Mouse (Mus musculus) liver, embryonic 14.5 days (tissue): ENCODE results near the gene Edc4. TPM values are rescaled to one million over a fixed set of nuclear protein-coding genes. Genes with fewer than 3 reads are reported as not detected.

Experiments used
- ATAC-seq: fragments of 200-750 bp; cut with Nextera tagmentation; 2 replicates; pipeline ENCODE4 v1.8.0; 2017; ENCODE audit warnings: moderate number of reproducible peaks, mild to moderate bottlenecking, moderate library complexity; ENCODE audit not compliant: insufficient read depth
- DNase-seq, 3 experiments: peaks; one replicate each; pipeline ENCODE4 v3.0.0-alpha.2; 2012 to 2013; ENCODE audit warnings: low read depth in 3 of 3, low spot score in 3 of 3
- H3K27ac ChIP-seq: fragments of 300-500 bp; sonication (generic); 2 replicates; pipeline ENCODE4 v1.5.1; 2014; ENCODE audit warnings: moderate library complexity, mild to moderate bottlenecking, control low read depth, inconsistent platforms
- H3K27me3 ChIP-seq: fragments of 300-500 bp; sonication (generic); 2 replicates; pipeline ENCODE4 v1.6.1; 2014; ENCODE audit warnings: mild to moderate bottlenecking, low read length, moderate library complexity; ENCODE audit not compliant: control insufficient read depth, insufficient read depth
- H3K36me3 ChIP-seq: fragments of 300-500 bp; sonication (generic); replicated peaks from 2 replicates; pipeline ENCODE4 v1.6.1; 2014; ENCODE audit warnings: low read depth; ENCODE audit not compliant: control insufficient read depth, insufficient read depth
- H3K4me1 ChIP-seq, 2 experiments: fragments of 200-500 bp in 1 of 2; fragments of 300-500 bp in 1 of 2; sonication (generic) in 1 of 2; replicated peaks; 2 replicates each; pipeline ENCODE4 v1.6.1; 2012 to 2014; ENCODE audit warnings: antibody characterized with exemption in 1 of 2, inconsistent platforms in 1 of 2, low read length in 1 of 2; ENCODE audit not compliant: control insufficient read depth in 2 of 2, insufficient read depth in 2 of 2
- H3K4me2 ChIP-seq: fragments of 300-500 bp; sonication (generic); 2 replicates; pipeline ENCODE4 v1.6.1; 2014; ENCODE audit warnings: low read depth, mild to moderate bottlenecking, control low read depth, moderate library complexity
- H3K4me3 ChIP-seq, 2 experiments: fragments of 200-500 bp in 1 of 2; fragments of 300-500 bp in 1 of 2; sonication (generic) in 1 of 2; 2 replicates each; pipeline ENCODE4 v1.5.1; 2012 to 2014; ENCODE audit warnings: low read depth in 2 of 2, low read length in 2 of 2, mild to moderate bottlenecking in 2 of 2, control low read depth in 1 of 2, inconsistent platforms in 1 of 2, moderate library complexity in 1 of 2; ENCODE audit not compliant: insufficient read depth in 1 of 2
- H3K9ac ChIP-seq: fragments of 300-500 bp; sonication (generic); replicated peaks from 2 replicates; pipeline ENCODE4 v1.6.1; 2014; ENCODE audit warnings: mild to moderate bottlenecking, control low read depth, moderate library complexity
- H3K9me3 ChIP-seq: fragments of 300-500 bp; sonication (generic); 2 replicates; pipeline ENCODE4 v1.6.1; 2016; ENCODE audit warnings: low read length, mixed read lengths; ENCODE audit not compliant: control insufficient read depth
- CTCF ChIP-seq: IDR thresholded peaks from 2 replicates; pipeline ENCODE4 v1.5.1; 2016; ENCODE audit warnings: antibody characterized with exemption, low read depth, control low read depth
- EP300 ChIP-seq: IDR thresholded peaks from 2 replicates; pipeline ENCODE4 v1.6.1; 2016; ENCODE audit warnings: antibody characterized with exemption, low read depth
- WGBS: fragments of 180-500 bp; shearing (Covaris S2); extraction: QIAGEN DNeasy Blood & Tissue Kit; methylation state at CpG from one replicate; pipeline ENCODE4 v1.1.7; 2014; ENCODE audit not compliant: insufficient replicate concordance; 5-methylcytosine and 5-hydroxymethylcytosine counted together
- polyA plus RNA-seq, 2 experiments: library from polyadenylated mRNA; depleted of rRNA in 1 of 2; stranded (reverse) in 1 of 2; unstranded in 1 of 2; fragments of >200 nt; fragmentation: Nextera tagmentation in 1 of 2; extraction: Ambion mirVana in 1 of 2; gene quantifications; 2 replicates each; pipeline versions ENCODE4 v1.2.1 to v1.2.3; 2012 to 2014

Edc4 gene
- polyA plus RNA-seq, 2 experiments: 9.9 to 17.5 TPM

GRCm38 (mm10) chr8:105937496-105938305 is 57.0 kb downstream of the Edc4 start:
- H3K9ac ChIP-seq: peak overlapping the region; percentile 86
- under 1% methylated on average over 33 of the region's 33 CpGs for WGBS
- peaks cover 16 to 26% of the 10 kb centered on the region in 2 experiments for H3K4me1 ChIP-seq
- peak overlapping the region; percentile 68 for H3K27ac ChIP-seq
- peak overlapping the region; percentile 92 for H3K4me2 ChIP-seq
- DNase-seq (peak in 1 of 3 experiments; percentile 31), ATAC-seq (peak; percentile 18; the same call in 1 of the 2 replicates)
- no peak for TF ChIP-seq CTCF
- no peak for TF ChIP-seq EP300
- H3K4me3 ChIP-seq: peak overlapping the region; percentile 80 to 84
- no peaks in the 10 kb centered on the region for H3K36me3 ChIP-seq
- no peaks in the 10 kb centered on the region for H3K27me3 ChIP-seq
- H3K9me3 ChIP-seq: no peaks in the 10 kb centered on the region

DNA sequence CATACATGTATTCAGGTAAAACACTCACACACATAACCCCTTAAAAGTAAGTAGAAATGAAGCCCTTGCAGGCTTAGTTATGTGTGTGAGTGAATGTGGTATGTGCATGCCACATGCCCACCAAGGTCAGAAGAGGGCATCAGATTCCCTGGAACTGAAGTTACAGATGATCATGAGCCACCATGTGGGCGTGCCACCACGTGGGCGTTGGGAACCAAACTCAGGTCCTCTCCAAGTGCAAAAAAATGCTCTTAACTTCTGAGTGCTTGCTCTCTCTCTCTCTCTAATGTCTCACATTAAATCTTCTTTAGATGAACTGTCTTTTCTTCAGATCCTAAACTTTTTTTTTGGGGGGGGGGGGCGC is 57.6 kb downstream of the Edc4 start, which contains the start of gene Psmb10:
Gene Psmb10, minus strand, starts transcription at position 139 of the 364 bp plus-strand sequence.
- TF ChIP-seq EP300 (no peak), CTCF (0 out of 2 replicates have a peak, but pooled peaks have one; percentile 7)
- DNase-seq: peak in 1 of 3 experiments; percentile 41
- WGBS: 3% methylated on average over 4 of the region's 4 CpGs
- Histone ChIP-seq H3K36me3 (no peaks in the 10 kb centered on the region), H3K27ac (peak within 1 kb of the TSS; percentile 68), H3K4me3 (peak within 1 kb of the TSS; percentile 80 to 84), H3K9me3 (no peaks in the 10 kb centered on the region), H3K4me1 (peaks cover 16 to 26% of the 10 kb centered on the region in 2 experiments), H3K27me3 (no peaks in the 10 kb centered on the region), H3K4me2 (peak within 1 kb of the TSS; percentile 92), H3K9ac (peak within 1 kb of the TSS; percentile 86)
- ATAC-seq: no peak

- TF ChIP-seq EP300 (no peak), CTCF (no peak)
- WGBS: 85% methylated on average over 11 of the region's 11 CpGs
- Histone ChIP-seq H3K27ac (no peak overlapping the region), H3K36me3 (peaks cover 14% of the 10 kb centered on the region; the same call in 1 of the 2 replicates), H3K27me3 (no peaks in the 10 kb centered on the region), H3K4me3 (peak overlapping the region; percentile 41 to 52), H3K9ac (no peak overlapping the region), H3K4me1 (peaks cover 5 to 7% of the 10 kb centered on the region in 2 experiments), H3K9me3 (no peaks in the 10 kb centered on the region), H3K4me2 (peak overlapping the region; percentile 43)
- ATAC-seq: no peak
- DNase-seq: no peak
These were observed 61.3 kb downstream of the Edc4 start for GRCm38 (mm10) chr8:105942026-105942425.

GRCm38 (mm10) chr8:105942542-105942941 is 61.9 kb downstream of the Edc4 start:
- H3K9me3 ChIP-seq: no peaks in the 10 kb centered on the region
- H3K4me1 ChIP-seq: peaks cover 5 to 7% of the 10 kb centered on the region in 2 experiments
- no peak for TF ChIP-seq EP300
- TF ChIP-seq CTCF: no peak
- peak overlapping the region; percentile 48 for H3K4me2 ChIP-seq
- peaks cover 17% of the 10 kb centered on the region; the same call in 1 of the 2 replicates for H3K36me3 ChIP-seq
- ATAC-seq: peak; percentile 34; the same call in 1 of the 2 replicates
- H3K27me3 ChIP-seq: no peaks in the 10 kb centered on the region
- no peak for DNase-seq
- 92% methylated on average over 5 of the region's 5 CpGs for WGBS
- no peak overlapping the region for H3K9ac ChIP-seq
- H3K27ac ChIP-seq: no peak overlapping the region
- peak overlapping the region; percentile 41 to 52 for H3K4me3 ChIP-seq

- Histone ChIP-seq H3K9ac (no peak within 1 kb of the TSS), H3K36me3 (peaks cover 20% of the 10 kb centered on the region; the same call in 1 of the 2 replicates), H3K27me3 (no peaks in the 10 kb centered on the region), H3K4me1 (peaks cover 2 to 4% of the 10 kb centered on the region in 2 experiments; a peak in 3 of 4 replicates), H3K4me3 (peak within 1 kb of the TSS; percentile 41 to 52), H3K4me2 (peak within 1 kb of the TSS; percentile 48), H3K9me3 (no peaks in the 10 kb centered on the region), H3K27ac (no peak within 1 kb of the TSS)
- no peak for DNase-seq
- WGBS: 59% methylated on average over 8 of the region's 8 CpGs
- no peak for TF ChIP-seq EP300
- TF ChIP-seq CTCF: no peak
- ATAC-seq: peak; percentile 62
These were observed 62.6 kb downstream of the Edc4 start, which contains the start of gene Lcat for GRCm38 (mm10) chr8:105943321-105943739. TSS of gene Lcat (minus strand) at chr8:105943382.

Other genes with a start within 250 kb of the Edc4 start
- 11.6 and 21.1 TPM in 2 replicates for gene Ctcf, start 244.3 kb upstream of the Edc4 start, polyA plus RNA-seq (2012; rRNA removed)
- 40.9 and 49.2 TPM in 2 replicates for gene Ctcf, start 244.3 kb upstream of the Edc4 start, polyA plus RNA-seq (2014; fragmentation: Nextera tagmentation; extraction: Ambion mirVana)
- not detected in 2 replicates for gene Agrp, start 243.5 kb upstream of the Edc4 start, polyA plus RNA-seq (2012; rRNA removed)
- gene Agrp, start 243.5 kb upstream of the Edc4 start, polyA plus RNA-seq (2014; fragmentation: Nextera tagmentation; extraction: Ambion mirVana): 0.23 and 0.27 TPM in 2 replicates
- 1.3 and 1.4 TPM in 2 replicates for gene Carmil2, start 194.6 kb upstream of the Edc4 start, polyA plus RNA-seq (2012; rRNA removed)
- gene Carmil2, start 194.6 kb upstream of the Edc4 start, polyA plus RNA-seq (2014; fragmentation: Nextera tagmentation; extraction: Ambion mirVana): 0.24 and 0.33 TPM in 2 replicates
- 8.8 and 11.0 TPM in 2 replicates for gene Acd, start 179.8 kb upstream of the Edc4 start, polyA plus RNA-seq (2012; rRNA removed)
- 20.3 and 23.7 TPM in 2 replicates for gene Acd, start 179.8 kb upstream of the Edc4 start, polyA plus RNA-seq (2014; fragmentation: Nextera tagmentation; extraction: Ambion mirVana)
- gene Pard6a, start 179.7 kb upstream of the Edc4 start, polyA plus RNA-seq (2012; rRNA removed): 5.9 and 6.0 TPM in 2 replicates
- 6.4 and 7.9 TPM in 2 replicates for gene Pard6a, start 179.7 kb upstream of the Edc4 start, polyA plus RNA-seq (2014; fragmentation: Nextera tagmentation; extraction: Ambion mirVana)
- gene 4933405L10Rik, start 173.2 kb upstream of the Edc4 start, polyA plus RNA-seq (2012; rRNA removed): not detected in 2 replicates
- gene 4933405L10Rik, start 173.2 kb upstream of the Edc4 start, polyA plus RNA-seq (2014; fragmentation: Nextera tagmentation; extraction: Ambion mirVana): not detected in 2 replicates
- 7.0 and 7.8 TPM in 2 replicates for gene Enkd1, start 172.7 kb upstream of the Edc4 start, polyA plus RNA-seq (2012; rRNA removed)
- 4.8 and 6.5 TPM in 2 replicates for gene Enkd1, start 172.7 kb upstream of the Edc4 start, polyA plus RNA-seq (2014; fragmentation: Nextera tagmentation; extraction: Ambion mirVana)
- gene Gfod2, start 122.2 kb upstream of the Edc4 start, polyA plus RNA-seq (2012; rRNA removed): 0.84 and 0.93 TPM in 2 replicates
- gene Gfod2, start 122.2 kb upstream of the Edc4 start, polyA plus RNA-seq (2014; fragmentation: Nextera tagmentation; extraction: Ambion mirVana): 1.1 and 1.8 TPM in 2 replicates
- gene Ranbp10, start 53.5 kb upstream of the Edc4 start, polyA plus RNA-seq (2012; rRNA removed): 57.2 and 60.6 TPM in 2 replicates
- gene Ranbp10, start 53.5 kb upstream of the Edc4 start, polyA plus RNA-seq (2014; fragmentation: Nextera tagmentation; extraction: Ambion mirVana): 37.0 and 42.0 TPM in 2 replicates
- gene Tsnaxip1, start 53.1 kb upstream of the Edc4 start, polyA plus RNA-seq (2012; rRNA removed): 0.04 and 0.06 TPM in 2 replicates
- gene Tsnaxip1, start 53.1 kb upstream of the Edc4 start, polyA plus RNA-seq (2014; fragmentation: Nextera tagmentation; extraction: Ambion mirVana): 0.06 TPM in 1 of 2 replicates, not detected in the other
- 24.6 and 25.4 TPM in 2 replicates for gene Cenpt, start 27.6 kb upstream of the Edc4 start, polyA plus RNA-seq (2012; rRNA removed)
- gene Cenpt, start 27.6 kb upstream of the Edc4 start, polyA plus RNA-seq (2014; fragmentation: Nextera tagmentation; extraction: Ambion mirVana): 15.0 and 18.2 TPM in 2 replicates
- 26.2 TPM in 2 replicates for gene Thap11, start 25.7 kb upstream of the Edc4 start, polyA plus RNA-seq (2012; rRNA removed)
- 25.5 and 29.5 TPM in 2 replicates for gene Thap11, start 25.7 kb upstream of the Edc4 start, polyA plus RNA-seq (2014; fragmentation: Nextera tagmentation; extraction: Ambion mirVana)
- gene Nutf2, start 20.3 kb upstream of the Edc4 start, polyA plus RNA-seq (2012; rRNA removed): 40.5 and 83.2 TPM in 2 replicates
- gene Nutf2, start 20.3 kb upstream of the Edc4 start, polyA plus RNA-seq (2014; fragmentation: Nextera tagmentation; extraction: Ambion mirVana): 139 TPM in 2 replicates
- 0.22 and 0.42 TPM in 2 replicates for gene Nrn1l, start 12.7 kb downstream of the Edc4 start, polyA plus RNA-seq (2012; rRNA removed)
- gene Nrn1l, start 12.7 kb downstream of the Edc4 start, polyA plus RNA-seq (2014; fragmentation: Nextera tagmentation; extraction: Ambion mirVana): not detected in 2 replicates
- 9.8 and 12.3 TPM in 2 replicates for gene Pskh1, start 19.6 kb downstream of the Edc4 start, polyA plus RNA-seq (2012; rRNA removed)
- gene Pskh1, start 19.6 kb downstream of the Edc4 start, polyA plus RNA-seq (2014; fragmentation: Nextera tagmentation; extraction: Ambion mirVana): 6.2 and 8.0 TPM in 2 replicates
- 1.0 and 1.1 TPM in 2 replicates for gene Ctrl, start 53.0 kb downstream of the Edc4 start, polyA plus RNA-seq (2012; rRNA removed)
- gene Ctrl, start 53.0 kb downstream of the Edc4 start, polyA plus RNA-seq (2014; fragmentation: Nextera tagmentation; extraction: Ambion mirVana): 0.27 and 0.39 TPM in 2 replicates
- 49.8 and 51.8 TPM in 2 replicates for gene Psmb10, start 57.6 kb downstream of the Edc4 start, polyA plus RNA-seq (2012; rRNA removed)
- 61.5 and 68.5 TPM in 2 replicates for gene Psmb10, start 57.6 kb downstream of the Edc4 start, polyA plus RNA-seq (2014; fragmentation: Nextera tagmentation; extraction: Ambion mirVana)
- gene Lcat, start 62.5 kb downstream of the Edc4 start, polyA plus RNA-seq (2012; rRNA removed): 40.2 and 41.2 TPM in 2 replicates
- gene Lcat, start 62.5 kb downstream of the Edc4 start, polyA plus RNA-seq (2014; fragmentation: Nextera tagmentation; extraction: Ambion mirVana): 47.0 and 50.7 TPM in 2 replicates
- gene Slc12a4, start 85.2 kb downstream of the Edc4 start, polyA plus RNA-seq (2012; rRNA removed): 8.3 and 11.1 TPM in 2 replicates
- 6.9 and 8.9 TPM in 2 replicates for gene Slc12a4, start 85.2 kb downstream of the Edc4 start, polyA plus RNA-seq (2014; fragmentation: Nextera tagmentation; extraction: Ambion mirVana)
- gene Dpep3, start 98.5 kb downstream of the Edc4 start, polyA plus RNA-seq (2012; rRNA removed): not detected in 2 replicates
- gene Dpep3, start 98.5 kb downstream of the Edc4 start, polyA plus RNA-seq (2014; fragmentation: Nextera tagmentation; extraction: Ambion mirVana): not detected in 2 replicates
- 6.8 and 8.7 TPM in 2 replicates for gene Dus2, start 110.5 kb downstream of the Edc4 start, polyA plus RNA-seq (2012; rRNA removed)
- 9.8 and 10.5 TPM in 2 replicates for gene Dus2, start 110.5 kb downstream of the Edc4 start, polyA plus RNA-seq (2014; fragmentation: Nextera tagmentation; extraction: Ambion mirVana)
- gene Dpep2nb, start 125.1 kb downstream of the Edc4 start, polyA plus RNA-seq (2012; rRNA removed): not detected in 2 replicates
- gene Dpep2nb, start 125.1 kb downstream of the Edc4 start, polyA plus RNA-seq (2014; fragmentation: Nextera tagmentation; extraction: Ambion mirVana): not detected in 2 replicates
- gene Ddx28, start 131.0 kb downstream of the Edc4 start, polyA plus RNA-seq (2012; rRNA removed): 6.6 and 6.8 TPM in 2 replicates
- 9.1 and 9.4 TPM in 2 replicates for gene Ddx28, start 131.0 kb downstream of the Edc4 start, polyA plus RNA-seq (2014; fragmentation: Nextera tagmentation; extraction: Ambion mirVana)
- 10.2 TPM in 2 replicates for gene Nfatc3, start 178.0 kb downstream of the Edc4 start, polyA plus RNA-seq (2012; rRNA removed)
- gene Nfatc3, start 178.0 kb downstream of the Edc4 start, polyA plus RNA-seq (2014; fragmentation: Nextera tagmentation; extraction: Ambion mirVana): 2.6 and 2.7 TPM in 2 replicates